Mouse (Mus musculus): ENCODE data around the gene Egf.

GRCm38 (mm10) chr3:129633518-129633917 is 121.6 kb downstream of the Egf start:
- TF ChIP-seq CTCF (IDR thresholded peaks at IDR 0.05; ENCODE audit: low read depth) = no peak
- no peak for TF ChIP-seq EP300 (optimal IDR thresholded peaks at IDR 0.05)
